Mouse (Mus musculus) kidney, postnatal 14 days (tissue): ENCODE results near the gene Bri3.
A peak's percentile ranks its signal among the peaks of the same experiment; 100 is the strongest.
"Not testable (repeated sequence)": the region's sequence is repeated elsewhere in the genome, so short reads cannot be mapped to it uniquely, and the experiment has no call there.

Experiments used
- DNase-seq: peaks from one replicate; pipeline ENCODE4 v3.0.0; 2022; ENCODE audit warnings: mixed read lengths

The Bri3 gene

DNA sequence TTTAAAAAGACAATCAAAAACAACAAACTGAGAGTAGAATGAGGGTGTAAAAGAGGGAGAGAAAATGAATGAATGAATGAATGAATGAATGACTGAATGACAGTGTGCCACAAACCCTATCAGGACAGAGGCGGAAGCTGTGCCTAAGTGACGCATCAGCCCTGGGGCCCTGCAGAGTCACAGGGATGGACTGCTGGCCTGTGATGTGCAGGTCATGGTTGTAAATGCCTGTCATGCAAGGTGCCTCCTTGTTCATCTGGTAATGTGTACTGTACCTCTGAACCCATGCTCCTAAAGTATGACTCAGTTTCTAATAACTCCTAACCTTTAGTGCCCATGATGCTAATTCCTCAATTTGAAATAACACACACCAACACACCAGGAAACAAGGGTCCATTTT, 58.8 kb downstream of the Bri3 start:
- no peak for DNase-seq

DNA sequence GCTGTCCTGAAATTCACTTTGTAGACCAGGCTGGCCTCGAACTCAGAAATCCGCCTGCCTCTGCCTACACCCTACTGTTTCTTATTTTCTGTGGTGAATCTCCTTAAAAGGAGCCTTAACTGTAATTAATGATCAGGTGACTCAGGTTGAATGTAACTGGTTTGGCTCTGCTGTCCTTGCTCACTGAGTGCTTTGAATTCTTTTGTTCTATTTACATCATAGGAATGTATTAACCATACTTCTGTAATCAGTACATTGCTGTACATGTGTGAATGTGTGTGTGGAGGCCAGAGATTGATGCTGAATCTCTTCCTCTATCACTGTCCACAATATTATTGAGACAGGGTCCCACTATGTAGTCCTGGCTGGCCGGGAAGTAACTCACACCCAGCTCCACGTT, 64.7 kb downstream of the Bri3 start:
- no peak for DNase-seq

DNA sequence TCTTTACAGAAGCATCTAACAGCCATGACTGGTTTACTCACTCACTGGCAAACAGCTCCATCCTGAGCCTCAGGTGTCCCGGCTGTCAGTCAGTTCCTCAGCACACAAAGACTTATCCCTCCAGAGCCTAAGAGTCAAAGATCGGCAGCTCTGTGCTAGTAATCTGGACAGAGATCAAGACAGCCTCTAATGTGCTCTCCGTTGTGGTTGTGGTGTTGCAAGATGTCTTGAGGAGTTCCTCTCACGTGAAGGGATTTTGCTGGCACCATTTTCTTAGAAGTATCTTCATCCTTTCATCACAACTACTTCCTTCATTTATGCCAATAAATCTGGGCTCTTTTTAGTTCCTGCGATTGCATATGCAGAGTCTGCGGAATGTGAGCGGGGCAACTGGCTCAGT, 67.9 kb downstream of the Bri3 start:
- no peak for DNase-seq

DNA sequence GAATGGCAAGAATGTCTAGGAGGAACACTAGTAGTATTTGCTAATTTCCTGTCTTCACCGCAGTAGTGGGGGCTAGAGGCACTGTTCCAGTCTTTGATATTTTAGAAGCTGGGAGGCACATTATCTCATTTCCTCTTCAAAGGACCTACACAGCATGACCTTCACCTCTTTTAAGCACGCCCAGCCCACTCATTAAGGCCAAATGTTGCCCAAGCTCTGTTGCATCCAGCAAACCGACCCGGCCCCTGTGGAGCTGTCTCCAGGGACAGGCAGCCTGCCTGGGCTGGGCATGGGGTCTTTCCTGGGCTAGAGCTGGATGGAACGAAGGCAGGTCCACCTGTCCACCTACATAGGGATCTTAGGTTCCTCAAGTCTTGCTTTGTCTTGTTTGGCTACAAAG, 69.1 kb downstream of the Bri3 start:
- no peak for DNase-seq

DNA sequence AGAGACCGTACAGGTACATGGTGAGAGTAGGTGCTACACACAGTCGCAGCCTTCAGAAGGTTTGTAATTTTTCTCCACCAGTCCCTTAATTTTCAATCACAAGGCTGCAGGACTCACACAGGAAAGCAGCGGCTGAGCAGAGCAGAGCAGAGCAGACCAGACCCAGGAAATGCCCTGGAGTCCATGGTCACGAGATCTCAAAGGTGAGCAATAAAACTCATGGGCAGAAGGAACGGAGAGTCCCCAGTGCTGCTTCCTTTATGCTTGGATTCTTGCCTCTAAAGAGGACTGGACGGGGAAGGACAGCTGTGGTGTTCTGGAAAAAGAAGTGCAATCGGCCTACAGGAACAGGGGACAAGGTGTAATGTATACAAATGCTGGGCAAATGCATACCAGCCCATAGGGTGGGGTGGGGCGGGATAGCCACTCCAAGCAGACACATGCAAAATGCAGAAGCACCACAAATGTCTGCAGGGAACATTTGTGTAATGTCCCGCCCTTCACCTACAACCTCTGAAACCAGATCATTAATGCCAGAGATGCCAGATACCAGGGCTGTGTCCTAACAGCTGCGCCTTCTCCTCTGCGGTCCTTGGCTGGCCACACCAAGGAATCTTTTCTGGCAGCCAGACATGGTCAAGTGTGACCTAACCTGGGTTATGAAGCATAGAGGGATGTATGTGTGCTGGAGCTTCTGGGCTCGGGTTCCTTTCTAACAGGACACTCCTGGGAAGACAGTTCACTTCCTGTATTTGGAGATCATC, 70.7 kb downstream of the Bri3 start:
- no peak for DNase-seq

DNA sequence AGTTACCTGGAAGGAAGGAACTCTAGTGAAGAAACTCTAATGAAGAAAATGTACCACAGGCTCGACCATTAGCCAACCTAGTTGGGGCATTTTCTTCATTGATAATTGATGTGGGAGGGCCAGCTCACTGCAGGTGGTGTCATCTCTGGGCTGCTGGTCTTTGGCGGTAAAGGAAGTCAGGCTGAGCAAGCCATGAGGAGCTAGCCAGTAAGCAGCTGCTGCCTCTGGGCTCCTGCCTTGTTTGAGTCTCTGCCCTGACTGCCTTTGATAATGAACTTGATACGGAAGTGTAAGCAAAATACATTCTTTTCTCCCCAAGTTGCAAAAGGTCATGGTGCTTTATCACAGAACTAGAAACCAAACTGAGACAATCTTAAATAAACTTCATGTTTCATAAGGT, 72.2 kb downstream of the Bri3 start:
- peak; percentile 19 for DNase-seq

DNA sequence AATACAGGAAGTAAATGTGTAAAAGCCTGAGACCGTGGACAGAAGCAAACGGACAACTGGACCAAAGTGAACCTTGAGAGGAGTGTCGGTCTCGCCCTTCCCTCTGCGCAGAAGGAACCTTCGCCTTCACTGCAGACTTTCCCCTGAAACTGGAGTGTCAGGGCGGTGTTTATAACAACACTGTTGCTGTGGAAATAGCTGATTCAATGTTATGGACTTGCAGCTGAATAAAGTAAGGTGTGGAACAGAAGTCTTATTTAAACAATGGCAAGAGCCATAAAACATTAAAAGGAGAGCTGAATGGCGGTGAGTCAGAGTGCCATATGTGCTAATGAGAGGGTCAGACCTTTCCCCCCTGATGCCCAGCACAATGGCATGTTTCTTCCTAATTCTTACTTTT, 73.2 kb downstream of the Bri3 start:
- DNase-seq, result no peak

DNA sequence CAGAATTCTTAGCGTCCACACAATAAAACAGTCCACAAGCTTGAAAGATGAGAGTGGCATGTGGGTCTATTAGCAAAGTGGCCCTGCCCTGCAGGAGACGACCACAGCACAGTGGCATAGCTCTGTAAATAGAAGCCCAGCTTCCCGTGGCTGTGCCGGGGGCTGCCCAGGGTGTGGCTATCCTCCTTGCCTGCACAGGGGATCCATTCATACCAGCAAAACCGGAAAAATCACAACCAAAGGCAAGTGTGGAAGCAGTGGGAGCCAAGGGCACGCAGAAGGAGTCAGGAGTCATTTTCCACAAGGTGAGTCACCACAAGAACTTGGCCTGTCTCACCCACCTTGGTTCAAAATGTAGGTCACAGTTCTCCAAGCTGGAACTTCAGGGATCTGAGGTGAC, 74.0 kb downstream of the Bri3 start:
- DNase-seq, result peak; percentile 20

DNA sequence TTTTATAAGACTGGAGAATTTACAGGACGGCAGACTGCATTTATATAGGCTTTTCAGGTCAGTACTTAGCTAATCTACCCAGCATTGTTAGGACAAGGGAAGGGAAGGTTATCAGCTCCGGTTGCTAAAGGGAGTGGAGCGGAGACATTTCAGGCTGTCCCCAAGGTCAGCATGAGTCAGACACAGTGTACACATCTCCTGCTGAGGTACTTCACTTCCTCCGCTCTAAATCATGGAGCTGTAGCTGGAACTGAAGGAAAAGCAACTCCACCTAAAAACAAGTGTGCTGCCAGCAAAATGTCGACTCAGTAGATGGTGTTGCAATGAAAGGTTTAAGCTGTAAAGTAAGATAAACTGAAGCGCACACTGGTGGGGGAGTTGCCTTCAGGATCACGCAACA, 77.4 kb downstream of the Bri3 start:
- DNase-seq, result no peak

DNA sequence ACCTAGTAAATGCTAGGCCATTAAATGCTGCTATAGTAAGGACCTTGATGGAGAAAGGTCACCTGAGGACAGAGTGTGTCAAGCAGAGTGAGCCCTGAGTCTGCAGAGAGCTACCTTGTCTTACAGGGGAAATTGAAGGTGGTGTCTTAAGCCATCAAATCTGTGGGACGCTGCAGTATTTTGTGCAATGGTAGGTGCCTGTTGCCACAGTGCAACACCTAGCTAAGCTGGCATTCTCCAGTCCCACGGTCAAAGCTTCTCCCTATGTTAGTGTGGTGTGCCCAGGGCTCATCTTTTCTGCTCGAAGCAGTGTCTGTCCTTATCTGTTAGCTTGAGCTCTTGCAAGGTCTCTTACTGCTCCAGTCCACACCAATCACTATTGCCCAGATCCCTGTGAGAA, 78.5 kb downstream of the Bri3 start:
- no peak for DNase-seq

DNA sequence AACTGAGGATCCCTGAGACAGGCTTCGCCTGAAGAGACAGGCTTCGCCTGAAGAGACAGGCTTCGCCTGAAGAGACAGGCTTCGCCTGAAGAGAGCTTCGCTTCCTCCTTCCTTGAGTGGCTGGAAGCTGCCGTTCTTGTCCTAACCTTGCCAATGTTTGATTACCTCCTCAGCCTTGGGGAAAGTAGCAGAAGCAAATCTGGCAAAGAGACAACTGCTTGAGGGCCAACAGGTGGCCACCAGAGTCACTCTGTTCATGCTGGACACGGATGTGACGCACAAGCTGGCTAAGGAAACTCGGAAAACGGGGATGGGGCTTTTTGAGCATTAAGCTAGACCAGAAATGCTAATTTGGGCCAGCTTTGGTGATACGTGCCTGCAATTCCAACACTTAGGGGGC, 89.8 kb downstream of the Bri3 start:
- no peak for DNase-seq

DNA sequence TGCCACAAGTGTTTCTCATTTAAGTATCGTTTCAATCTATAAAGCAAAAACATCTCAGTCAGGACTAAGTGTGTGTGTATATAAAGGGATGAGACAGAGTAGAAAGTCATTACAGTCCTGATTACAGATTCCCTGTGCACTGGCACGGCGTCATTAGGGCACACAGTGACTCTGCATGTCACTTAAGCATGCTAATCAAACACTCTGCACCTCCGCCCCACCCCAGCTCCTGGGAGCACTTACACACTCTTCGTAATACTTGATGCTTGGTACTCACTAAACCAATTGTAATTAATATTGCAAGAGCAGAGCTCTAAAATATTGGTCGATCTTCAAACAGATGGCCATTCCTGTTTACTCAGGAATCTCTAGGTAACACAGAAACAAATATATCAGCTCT, 91.1 kb downstream of the Bri3 start:
- DNase-seq, result not testable (repeated sequence)

DNA sequence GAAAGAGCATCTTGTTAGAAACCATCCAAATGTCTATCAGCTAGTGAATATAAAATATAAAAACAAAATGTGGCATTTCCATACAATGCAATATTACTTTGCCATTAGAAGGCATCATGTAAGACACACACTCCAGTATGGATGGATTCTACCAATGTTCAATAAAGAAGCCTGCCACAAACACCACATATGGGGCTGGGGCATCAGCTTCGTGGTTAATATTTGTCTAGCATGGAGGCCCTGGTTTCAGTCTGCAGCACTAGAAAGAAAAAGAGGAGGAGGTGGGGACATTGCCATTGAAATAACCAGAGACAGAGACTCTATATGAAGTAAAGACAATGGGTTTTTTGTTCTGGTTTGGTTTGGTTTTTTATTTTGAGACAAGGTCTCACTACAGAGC, 94.5 kb downstream of the Bri3 start:
- DNase-seq, result no peak

DNA sequence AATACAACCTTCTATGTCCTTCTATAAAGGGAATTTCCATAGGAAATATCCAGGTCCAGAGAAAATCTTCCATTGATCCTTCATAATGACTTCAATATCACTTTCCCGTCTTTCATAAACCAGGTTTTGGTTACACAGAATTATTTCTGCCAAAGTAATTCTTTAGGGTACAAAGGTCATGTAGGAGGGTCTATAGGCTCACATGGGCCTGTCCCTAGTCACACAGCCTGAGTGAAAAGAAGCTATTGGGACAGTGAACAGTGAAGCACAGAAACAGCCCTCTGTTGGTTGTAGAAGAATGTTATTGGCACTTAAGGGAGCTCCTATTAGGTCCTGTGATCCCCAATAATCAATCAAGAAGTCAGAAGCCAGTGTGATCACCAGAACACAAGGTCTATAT, 96.8 kb downstream of the Bri3 start:
- DNase-seq, result no peak

DNA sequence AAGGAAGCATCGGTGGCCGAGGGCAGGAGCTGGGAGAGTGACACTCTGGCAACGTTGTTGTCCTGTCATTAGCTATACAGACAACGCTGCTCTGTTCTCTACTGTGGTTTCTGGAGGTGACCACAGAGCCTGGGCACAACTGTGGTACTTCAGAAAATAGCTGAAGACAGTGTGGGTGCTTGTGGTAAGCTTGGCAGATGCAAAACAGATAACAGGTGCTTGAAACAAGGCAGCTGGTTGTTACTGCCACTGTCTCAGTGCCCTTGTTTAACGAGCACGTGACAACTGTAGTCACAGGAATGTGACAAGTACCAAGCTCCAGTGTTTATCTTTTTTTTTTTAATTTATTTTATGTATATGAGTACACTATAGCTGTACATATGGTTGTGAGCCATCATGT, 100.4 kb downstream of the Bri3 start:
- DNase-seq, result no peak

DNA sequence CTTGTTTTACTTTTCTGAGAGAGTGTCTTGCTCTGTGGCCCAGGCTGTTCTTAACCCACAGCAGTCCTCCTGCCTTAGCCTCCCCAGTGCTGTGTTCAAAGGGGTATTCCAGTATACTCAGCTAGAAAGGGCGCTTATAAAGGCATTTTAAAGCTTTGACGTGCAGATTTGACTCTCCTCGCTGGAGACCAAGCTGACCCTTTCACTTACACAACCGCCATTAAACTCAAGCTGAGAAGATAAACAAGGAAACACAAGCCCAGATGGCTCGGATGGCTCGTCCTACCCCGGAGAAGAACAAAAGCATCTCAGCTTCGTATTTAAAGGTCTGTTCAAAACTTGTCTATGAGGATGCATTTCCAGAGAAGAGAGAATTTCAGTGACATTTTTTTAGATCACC, 106.9 kb downstream of the Bri3 start:
- DNase-seq, result no peak

DNA sequence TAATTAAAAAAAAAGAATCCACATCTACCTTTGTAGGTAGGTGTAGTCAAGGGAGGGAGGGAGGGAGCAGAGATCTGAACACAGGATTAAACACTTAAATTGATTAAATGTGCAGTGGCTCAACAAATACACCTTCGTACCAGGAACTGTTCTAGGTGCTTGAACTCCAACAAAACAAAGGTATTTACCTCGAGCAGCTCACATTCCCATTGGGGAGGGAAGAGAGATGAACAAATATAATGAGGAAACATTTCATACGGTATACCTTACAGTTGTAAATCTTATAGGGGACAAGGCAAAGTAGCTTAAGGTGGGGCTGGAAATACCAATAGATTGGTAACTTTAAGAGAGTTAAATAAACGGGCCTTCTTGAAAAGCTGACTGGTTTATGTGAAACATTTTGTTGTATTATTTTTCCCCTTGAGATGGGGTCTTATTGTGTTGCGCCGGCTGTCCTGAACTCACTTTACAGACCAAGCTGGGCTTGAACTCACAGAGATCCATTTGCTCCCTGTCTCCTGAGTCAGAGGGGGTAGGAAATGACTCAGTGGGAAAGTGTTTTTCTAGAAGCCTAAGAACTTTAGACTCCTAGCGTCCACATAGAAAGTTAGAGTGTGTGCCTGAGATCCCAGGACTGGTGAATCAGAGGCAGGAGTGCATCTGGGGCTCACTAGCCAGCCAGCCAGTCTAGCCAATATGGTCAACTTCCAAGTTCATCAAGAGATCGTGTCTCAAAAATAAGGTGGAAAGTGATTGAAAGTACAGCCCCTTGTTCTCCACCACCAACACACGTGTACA, 108.2 kb downstream of the Bri3 start:
- no peak for DNase-seq

DNA sequence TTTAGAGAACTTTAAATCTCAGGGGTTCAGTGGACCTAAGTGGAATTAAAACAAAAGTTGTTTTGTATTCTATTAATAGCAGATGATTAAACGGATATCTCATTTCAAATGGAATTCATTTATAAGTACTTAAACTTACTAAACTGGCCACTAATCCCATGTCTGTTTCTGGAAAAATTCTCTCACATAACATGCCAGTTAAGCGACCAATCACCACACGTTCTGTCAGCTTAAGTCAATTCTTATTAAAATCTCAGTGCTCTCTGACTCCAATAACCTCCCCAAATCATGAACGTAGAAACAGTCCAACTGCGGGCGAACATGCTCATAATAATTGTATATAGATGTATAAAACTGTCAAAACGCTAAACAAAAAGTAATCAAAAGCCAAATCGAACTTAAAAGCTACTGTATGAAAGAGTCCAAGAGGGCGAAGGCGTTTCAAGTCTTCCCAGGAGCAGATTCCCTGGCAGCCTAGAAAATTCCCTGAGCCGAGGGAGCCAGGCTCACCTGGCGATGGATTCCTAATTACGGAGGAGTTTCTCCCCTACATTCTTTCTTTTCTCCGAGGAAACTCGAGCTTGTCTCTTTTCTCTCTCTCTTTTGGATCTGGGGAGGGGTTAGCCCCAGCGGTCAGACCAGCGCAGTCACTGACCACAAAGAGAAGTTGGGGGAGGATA, 112.7 kb downstream of the Bri3 start:
- DNase-seq, result no peak

DNA sequence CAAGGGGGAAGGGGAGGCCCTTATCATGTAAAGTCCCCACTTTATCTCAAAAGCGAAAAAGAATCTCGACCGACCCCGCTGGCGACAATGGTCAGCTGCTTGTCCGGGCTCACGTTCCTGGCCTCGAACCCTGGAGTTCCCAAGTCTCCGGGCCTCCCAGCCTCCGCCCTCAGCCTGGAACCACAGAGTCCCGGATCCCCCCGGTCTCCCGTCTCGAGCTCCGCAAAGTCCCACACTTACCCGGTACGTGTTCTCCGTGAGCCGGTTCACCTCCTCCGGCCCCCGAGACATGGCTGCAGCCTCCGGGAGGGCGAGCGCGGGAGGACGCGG, 113.3 kb downstream of the Bri3 start:
- DNase-seq, result no peak

DNA sequence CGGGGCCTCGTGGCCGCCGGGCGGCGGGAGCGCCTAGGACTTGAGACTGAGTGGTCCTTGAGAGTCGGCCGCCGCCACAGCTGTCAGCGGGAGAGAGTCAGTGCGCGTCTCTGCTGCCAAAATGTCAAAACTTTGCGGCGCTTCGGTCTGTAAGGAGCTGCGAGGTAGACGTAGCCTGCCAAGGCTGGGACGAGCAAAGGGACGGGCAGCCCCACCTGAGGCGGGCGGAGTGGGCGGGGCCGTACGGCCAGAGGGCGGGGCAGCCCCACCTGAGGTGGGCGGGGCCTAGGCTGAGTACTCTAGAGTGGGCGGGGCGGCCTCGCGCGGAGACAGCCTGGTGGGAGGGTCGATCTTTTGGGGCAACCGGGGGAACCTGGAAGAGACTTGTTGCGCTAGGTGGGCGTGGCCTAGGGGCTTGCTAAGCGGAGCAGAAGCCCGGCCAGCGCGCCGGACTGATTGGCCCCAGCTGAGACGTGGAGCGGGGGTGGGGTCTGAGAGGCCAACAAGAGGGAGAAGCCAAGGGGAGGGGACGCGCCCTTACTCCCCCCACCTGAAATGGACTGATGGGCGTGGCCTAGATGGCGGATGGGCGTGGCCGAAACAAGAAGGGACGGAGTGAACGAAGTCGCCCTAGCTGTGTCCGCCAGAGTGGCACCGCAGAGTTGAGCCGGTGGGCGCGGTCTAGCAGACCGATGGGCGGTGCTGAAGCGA, 113.8 kb downstream of the Bri3 start, which contains the start of gene Baiap2l1:
TSS of gene Baiap2l1 (minus strand) at position 232 of the 711 bp plus-strand sequence.
- DNase-seq, result peak; percentile 98

DNA sequence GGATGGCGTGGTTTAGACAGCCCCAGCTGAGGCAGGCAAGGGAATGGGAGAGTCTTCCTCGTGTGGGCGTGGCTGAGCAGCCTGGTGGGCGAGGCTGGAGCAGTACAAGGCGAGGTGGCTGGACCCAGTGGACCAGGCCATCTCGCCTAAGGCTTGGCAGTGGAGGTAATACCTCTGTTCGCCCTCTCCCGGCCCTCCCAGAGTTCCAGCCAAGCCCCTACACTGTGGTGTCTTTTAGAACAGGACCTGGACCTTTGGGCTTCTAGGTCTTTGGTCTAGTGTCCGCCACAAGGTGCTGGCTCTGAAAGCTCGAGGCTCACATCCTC, 114.3 kb downstream of the Bri3 start:
- no peak for DNase-seq

DNA sequence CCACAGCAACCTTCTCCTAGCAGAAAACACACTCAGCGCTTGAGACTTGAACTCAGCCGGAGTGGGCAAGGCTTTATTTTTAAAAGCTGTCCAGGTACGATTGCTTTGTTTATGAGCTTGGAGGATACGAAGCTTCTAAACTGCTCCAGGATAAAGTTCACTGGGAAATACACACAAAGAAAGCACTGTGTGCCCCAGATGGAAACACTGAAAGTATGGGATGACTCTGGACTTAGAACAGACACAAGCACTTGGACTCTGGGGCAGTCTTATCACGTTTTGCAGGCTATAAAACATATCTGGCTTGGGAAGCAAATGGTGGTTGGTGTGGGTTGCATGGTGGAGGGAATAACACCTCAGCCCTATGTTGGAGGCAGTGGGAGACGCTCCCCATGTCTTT, 115.6 kb downstream of the Bri3 start:
- DNase-seq, result peak; percentile 27

DNA sequence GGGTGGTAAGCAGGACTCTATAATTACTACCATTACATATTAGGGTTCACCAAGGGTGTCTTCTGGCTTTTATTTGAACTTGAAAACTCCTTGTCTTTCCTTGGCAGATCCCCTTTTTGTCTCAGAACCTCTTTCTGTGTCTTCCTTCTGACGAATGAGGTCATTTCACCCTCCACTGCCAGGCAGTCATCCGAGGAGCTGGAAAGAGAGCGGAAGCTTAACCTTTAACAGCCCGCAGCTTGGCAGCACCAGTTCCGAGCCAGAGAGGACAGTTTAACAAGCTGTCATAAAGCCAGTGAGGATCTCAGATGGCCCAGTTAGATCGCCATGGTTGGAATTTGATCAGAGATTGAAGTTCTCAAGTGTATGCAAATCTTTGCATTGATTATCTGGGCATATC, 116.1 kb downstream of the Bri3 start:
- DNase-seq, result peak; percentile 78
